Mouse (Mus musculus): Measurements from ENCODE around the gene Samd13. TPM values are rescaled to one million over a fixed set of nuclear protein-coding genes. Genes with fewer than 3 reads are reported as not detected.

Samd13 gene
- total and polyA plus RNA-seq, 3 experiments: 0.09 to 2.1 TPM; not detected in 1

GRCm38 (mm10) chr3:146711559-146711958 is 26.2 kb upstream of the Samd13 start:
- DNase-seq (ENCODE audit: low spot score) (no peak), ATAC-seq (ENCODE audit: extremely low read depth, insufficient number of reproducible peaks, low FRiP score, poor library complexity, severe bottlenecking) (no peak)
- Histone ChIP-seq H3K9me3 (replicated peaks) (no peaks in the 10 kb centered on the region), H3K4me3 (ENCODE audit: low read depth, low read length) (no peak overlapping the region), H3K36me3 (replicated peaks) (no peaks in the 10 kb centered on the region), H3K27me3 (ENCODE audit: insufficient read depth, low read length) (peaks cover 11% of the 10 kb centered on the region), H3K4me1 (ENCODE audit: insufficient read depth, low read depth, low read length) (peaks cover 14% of the 10 kb centered on the region)
- TF ChIP-seq CTCF (IDR thresholded peaks at IDR 0.05; ENCODE audit: low read depth, low read length) (no peak), GATA2 (IDR thresholded peaks at IDR 0.05; ENCODE audit: borderline replicate concordance, low read depth, low read length) (no peak), POLR2AphosphoS5 (IDR thresholded peaks at IDR 0.05; ENCODE audit: insufficient replicate concordance, low read depth, low read length) (no peak), GATA1 (IDR thresholded peaks at IDR 0.05; ENCODE audit: borderline replicate concordance, low read length) (no peak), TAL1 (conservative IDR thresholded peaks at IDR 0.05; ENCODE audit: low read depth, low read length) (no peak)

- DNase-seq (ENCODE audit: low spot score) (no peak), ATAC-seq (ENCODE audit: extremely low read depth, insufficient number of reproducible peaks, low FRiP score, poor library complexity, severe bottlenecking) (no peak)
- Histone ChIP-seq H3K36me3 (replicated peaks) (no peaks in the 10 kb centered on the region), H3K4me1 (ENCODE audit: insufficient read depth, low read depth, low read length) (peaks cover 14% of the 10 kb centered on the region), H3K4me3 (ENCODE audit: low read depth, low read length) (no peak overlapping the region), H3K27me3 (ENCODE audit: insufficient read depth, low read length) (peaks cover 11% of the 10 kb centered on the region), H3K9me3 (replicated peaks) (no peaks in the 10 kb centered on the region)
- no peak for TF ChIP-seq CTCF (IDR thresholded peaks at IDR 0.05; ENCODE audit: low read depth, low read length)
- TF ChIP-seq POLR2AphosphoS5 (IDR thresholded peaks at IDR 0.05; ENCODE audit: insufficient replicate concordance, low read depth, low read length): no peak
- no peak for TF ChIP-seq TAL1 (conservative IDR thresholded peaks at IDR 0.05; ENCODE audit: low read depth, low read length)
- TF ChIP-seq GATA1 (IDR thresholded peaks at IDR 0.05; ENCODE audit: borderline replicate concordance, low read length): no peak
- no peak for TF ChIP-seq GATA2 (IDR thresholded peaks at IDR 0.05; ENCODE audit: borderline replicate concordance, low read depth, low read length)
Observed at GRCm38 (mm10) chr3:146711084-146711483, 25.7 kb upstream of the Samd13 start.

GRCm38 (mm10) chr3:146709086-146709485 is 23.7 kb upstream of the Samd13 start:
- TF ChIP-seq GATA2 (IDR thresholded peaks at IDR 0.05; ENCODE audit: borderline replicate concordance, low read depth, low read length) (no peak), CTCF (IDR thresholded peaks at IDR 0.05; ENCODE audit: low read depth, low read length) (no peak), TAL1 (conservative IDR thresholded peaks at IDR 0.05; ENCODE audit: low read depth, low read length) (no peak), POLR2AphosphoS5 (IDR thresholded peaks at IDR 0.05; ENCODE audit: insufficient replicate concordance, low read depth, low read length) (no peak), GATA1 (IDR thresholded peaks at IDR 0.05; ENCODE audit: borderline replicate concordance, low read length) (no peak)
- ATAC-seq (ENCODE audit: extremely low read depth, insufficient number of reproducible peaks, low FRiP score, poor library complexity, severe bottlenecking): no peak
- Histone ChIP-seq H3K4me1 (ENCODE audit: insufficient read depth, low read depth, low read length) (peaks cover 12% of the 10 kb centered on the region), H3K36me3 (replicated peaks) (no peaks in the 10 kb centered on the region), H3K9me3 (replicated peaks) (no peaks in the 10 kb centered on the region), H3K27me3 (ENCODE audit: insufficient read depth, low read length) (peaks cover 10% of the 10 kb centered on the region), H3K4me3 (ENCODE audit: low read depth, low read length) (no peak overlapping the region)
- DNase-seq (ENCODE audit: low spot score): no peak

GRCm38 (mm10) chr3:146708381-146708780 is 23.0 kb upstream of the Samd13 start:
- no peak for DNase-seq (ENCODE audit: low spot score)
- ATAC-seq (ENCODE audit: extremely low read depth, insufficient number of reproducible peaks, low FRiP score, poor library complexity, severe bottlenecking): no peak
- peaks cover 10% of the 10 kb centered on the region for H3K27me3 ChIP-seq (ENCODE audit: insufficient read depth, low read length)
- H3K4me3 ChIP-seq (ENCODE audit: low read depth, low read length): no peak overlapping the region
- H3K36me3 ChIP-seq (replicated peaks): no peaks in the 10 kb centered on the region
- TF ChIP-seq POLR2AphosphoS5 (IDR thresholded peaks at IDR 0.05; ENCODE audit: insufficient replicate concordance, low read depth, low read length): no peak
- no peak for TF ChIP-seq CTCF (IDR thresholded peaks at IDR 0.05; ENCODE audit: low read depth, low read length)
- peaks cover 16% of the 10 kb centered on the region for H3K4me1 ChIP-seq (ENCODE audit: insufficient read depth, low read depth, low read length)
- H3K9me3 ChIP-seq (replicated peaks): no peaks in the 10 kb centered on the region

GRCm38 (mm10) chr3:146704099-146704498 is 18.7 kb upstream of the Samd13 start:
- peaks cover 34% of the 10 kb centered on the region for H3K4me1 ChIP-seq (ENCODE audit: insufficient read depth, low read depth, low read length)
- TF ChIP-seq GATA1 (IDR thresholded peaks at IDR 0.05; ENCODE audit: borderline replicate concordance, low read length) (no peak), GATA2 (IDR thresholded peaks at IDR 0.05; ENCODE audit: borderline replicate concordance, low read depth, low read length) (no peak), TAL1 (conservative IDR thresholded peaks at IDR 0.05; ENCODE audit: low read depth, low read length) (no peak), POLR2AphosphoS5 (IDR thresholded peaks at IDR 0.05; ENCODE audit: insufficient replicate concordance, low read depth, low read length) (no peak), CTCF (IDR thresholded peaks at IDR 0.05; ENCODE audit: low read depth, low read length) (no peak)
- H3K4me3 ChIP-seq (ENCODE audit: low read depth, low read length): no peak overlapping the region
- H3K27me3 ChIP-seq (ENCODE audit: insufficient read depth, low read length): peaks cover 2% of the 10 kb centered on the region; the same call in 1 of the 2 replicates
- no peaks in the 10 kb centered on the region for H3K36me3 ChIP-seq (replicated peaks)
- DNase-seq (ENCODE audit: low spot score): no peak
- no peaks in the 10 kb centered on the region for H3K9me3 ChIP-seq (replicated peaks)
- ATAC-seq (ENCODE audit: extremely low read depth, insufficient number of reproducible peaks, low FRiP score, poor library complexity, severe bottlenecking): no peak

GRCm38 (mm10) chr3:146700051-146700450 is 14.7 kb upstream of the Samd13 start:
- H3K4me1 ChIP-seq (ENCODE audit: insufficient read depth, low read depth, low read length): peaks cover 58% of the 10 kb centered on the region
- no peaks in the 10 kb centered on the region for H3K36me3 ChIP-seq (replicated peaks)
- no peaks in the 10 kb centered on the region for H3K9me3 ChIP-seq (replicated peaks)
- H3K4me3 ChIP-seq (ENCODE audit: low read depth, low read length): peak overlapping the region; percentile 65
- peak; percentile 88 for ATAC-seq (ENCODE audit: extremely low read depth, insufficient number of reproducible peaks, low FRiP score, poor library complexity, severe bottlenecking)
- H3K27me3 ChIP-seq (ENCODE audit: insufficient read depth, low read length): no peaks in the 10 kb centered on the region; the same call in 1 of the 2 replicates
- DNase-seq (ENCODE audit: low spot score): peak; percentile 39
- no peak for TF ChIP-seq GATA1 (IDR thresholded peaks at IDR 0.05; ENCODE audit: borderline replicate concordance, low read length)
- TF ChIP-seq CTCF (IDR thresholded peaks at IDR 0.05; ENCODE audit: low read depth, low read length): no peak
- TF ChIP-seq GATA2 (IDR thresholded peaks at IDR 0.05; ENCODE audit: borderline replicate concordance, low read depth, low read length): no peak
- TF ChIP-seq POLR2AphosphoS5 (IDR thresholded peaks at IDR 0.05; ENCODE audit: insufficient replicate concordance, low read depth, low read length): no peak
- TF ChIP-seq TAL1 (conservative IDR thresholded peaks at IDR 0.05; ENCODE audit: low read depth, low read length): peak; percentile 61

Data from G1E (cell line).